Mouse (Mus musculus): ENCODE data around the gene Samd10. TPM values are rescaled to one million over a fixed set of nuclear protein-coding genes. Genes with fewer than 3 reads are reported as not detected.
A peak's percentile ranks its signal among the peaks of the same experiment; 100 is the strongest.

Samd10 gene
- polyA plus RNA-seq, 1 experiment from 2014 or later: 22.4 TPM

- in situ Hi-C loops (cut with MboI; ENCODE audit: low pct_unique_long_range_greater_than_20kb): loop anchor here (25.0 kb wide), 1 partner anchor 1381 kb away; no protein-coding TSS in a partner anchor
- TF ChIP-seq CTCF (IDR thresholded peaks at IDR 0.05): no peak
- CTCF ChIA-PET: no interaction called here
These were observed 6.0 kb downstream of the Samd10 start for GRCm38 (mm10) chr2:181593042-181593421.

GRCm38 (mm10) chr2:181592231-181593041 lies 6.6 kb downstream of the Samd10 start, which contains the start of gene Zfp512b:
TSS of gene Zfp512b (minus strand) at chr2:181592803.
- DNase-seq (ENCODE audit: low read depth, low spot score) (no peak), ATAC-seq (peak; percentile 57)
- TF ChIP-seq CTCF (IDR thresholded peaks at IDR 0.05): no peak
- H3K27me3 ChIP-seq: no peaks in the 10 kb centered on the region
- CTCF ChIA-PET: interaction anchor here (1.4 kb wide), 1 partner anchor 70 kb away, joined by 5 read pairs; no protein-coding TSS in a partner anchor
- in situ Hi-C loops (cut with MboI; ENCODE audit: low pct_unique_long_range_greater_than_20kb): loop anchor here (25.0 kb wide), 1 partner anchor 1380 kb away; no protein-coding TSS in a partner anchor
- POLR2A ChIA-PET: interaction anchor here (1.0 to 1.1 kb wide), 2 partner anchors 9 to 10 kb away, joined by 3 to 4 read pairs; no protein-coding TSS in a partner anchor

More at GRCm38 (mm10) chr2:181593042-181593421, 6.0 kb downstream of the Samd10 start:
- ATAC-seq (peak; percentile 7), DNase-seq (ENCODE audit: low read depth, low spot score) (no peak)
- POLR2A ChIA-PET: no interaction called here
- H3K27me3 ChIP-seq: no peaks in the 10 kb centered on the region

GRCm38 (mm10) chr2:181591528-181592085 lies 7.4 kb downstream of the Samd10 start, which contains the start of gene Prpf6:
TSS of gene Prpf6 (plus strand) at chr2:181591868.
- TF ChIP-seq CTCF (IDR thresholded peaks at IDR 0.05): no peak
- CTCF ChIA-PET: interaction anchor here (0.8 to 1.4 kb wide), 2 partner anchors 10 to 69 kb away, joined by 4 to 5 read pairs; no protein-coding TSS in a partner anchor
- DNase-seq (ENCODE audit: low read depth, low spot score) (no peak), ATAC-seq (no peak)
- no peaks in the 10 kb centered on the region for H3K27me3 ChIP-seq
- POLR2A ChIA-PET: interaction anchor here (1.0 to 1.1 kb wide), 2 partner anchors 8 to 9 kb away, joined by 3 to 4 read pairs; no protein-coding TSS in a partner anchor
- in situ Hi-C loops (cut with MboI; ENCODE audit: low pct_unique_long_range_greater_than_20kb): loop anchor here (25.0 kb wide), 1 partner anchor 1379 kb away; no protein-coding TSS in a partner anchor

GRCm38 (mm10) chr2:181590471-181590870 lies 8.5 kb downstream of the Samd10 start:
- no peak for ATAC-seq
- in situ Hi-C loops (cut with MboI; ENCODE audit: low pct_unique_long_range_greater_than_20kb): loop anchor here (25.0 kb wide), 1 partner anchor 1378 kb away; no protein-coding TSS in a partner anchor
- CTCF ChIA-PET: interaction anchor here (0.7 to 0.8 kb wide), 2 partner anchors 9 to 71 kb away, joined by 3 to 4 read pairs; partner anchors contain the start of gene Dnajc5

GRCm38 (mm10) chr2:181589732-181590105 lies 9.3 kb downstream of the Samd10 start:
- no peak for TF ChIP-seq CTCF (IDR thresholded peaks at IDR 0.05)
- no peak for DNase-seq (ENCODE audit: low read depth, low spot score)
- no peak for ATAC-seq
- in situ Hi-C loops (cut with MboI; ENCODE audit: low pct_unique_long_range_greater_than_20kb): loop anchor here (25.0 kb wide), 1 partner anchor 1377 kb away; no protein-coding TSS in a partner anchor
- ChIA-PET CTCF (interaction anchor here (0.7 kb wide), 1 partner anchor 70 kb away, joined by 3 read pairs; the partner anchor contains the start of gene Dnajc5), POLR2A (no interaction called here)
- H3K27me3 ChIP-seq: no peaks in the 10 kb centered on the region

More at GRCm38 (mm10) chr2:181590471-181590870, 8.5 kb downstream of the Samd10 start:
- POLR2A ChIA-PET: interaction anchor here (0.8 kb wide), 1 partner anchor 10 kb away, joined by 4 read pairs; no protein-coding TSS in a partner anchor
- TF ChIP-seq CTCF (IDR thresholded peaks at IDR 0.05): no peak
- no peak for DNase-seq (ENCODE audit: low read depth, low spot score)
- H3K27me3 ChIP-seq: no peaks in the 10 kb centered on the region

GRCm38 (mm10) chr2:181589011-181589731 lies 9.8 kb downstream of the Samd10 start:
- no peak for ATAC-seq
- in situ Hi-C loops (cut with MboI; ENCODE audit: low pct_unique_long_range_greater_than_20kb): loop anchor here (25.0 kb wide), 1 partner anchor 1377 kb away; no protein-coding TSS in a partner anchor
- H3K27me3 ChIP-seq: no peaks in the 10 kb centered on the region
- no peak for DNase-seq (ENCODE audit: low read depth, low spot score)
- TF ChIP-seq CTCF (IDR thresholded peaks at IDR 0.05): no peak
- ChIA-PET CTCF (no interaction called here), POLR2A (no interaction called here)

GRCm38 (mm10) chr2:181588229-181588780 lies 10.7 kb downstream of the Samd10 start:
- ATAC-seq (no peak), DNase-seq (ENCODE audit: low read depth, low spot score) (no peak)
- in situ Hi-C loops (cut with MboI; ENCODE audit: low pct_unique_long_range_greater_than_20kb): loop anchor here (25.0 kb wide), 1 partner anchor 1376 kb away; no protein-coding TSS in a partner anchor
- no peak for TF ChIP-seq CTCF (IDR thresholded peaks at IDR 0.05)
- ChIA-PET POLR2A (no interaction called here), CTCF (no interaction called here)
- no peaks in the 10 kb centered on the region for H3K27me3 ChIP-seq

GRCm38 (mm10) chr2:181587796-181588195 lies 11.2 kb downstream of the Samd10 start:
- DNase-seq (ENCODE audit: low read depth, low spot score) (no peak), ATAC-seq (no peak)
- no peak for TF ChIP-seq CTCF (IDR thresholded peaks at IDR 0.05)
- H3K27me3 ChIP-seq: no peaks in the 10 kb centered on the region
- in situ Hi-C loops (cut with MboI; ENCODE audit: low pct_unique_long_range_greater_than_20kb): loop anchor here (25.0 kb wide), 1 partner anchor 1375 kb away; no protein-coding TSS in a partner anchor
- CTCF ChIA-PET: no interaction called here
- POLR2A ChIA-PET: no interaction called here

- H3K27me3 ChIP-seq: no peaks in the 10 kb centered on the region
- DNase-seq (ENCODE audit: low read depth, low spot score): no peak
- ChIA-PET CTCF (no interaction called here), POLR2A (no interaction called here)
- TF ChIP-seq CTCF (IDR thresholded peaks at IDR 0.05): no peak
- no peak for ATAC-seq
- in situ Hi-C loops (cut with MboI; ENCODE audit: low pct_unique_long_range_greater_than_20kb): loop anchor here (25.0 kb wide), 1 partner anchor 1374 kb away; no protein-coding TSS in a partner anchor
These were observed 12.9 kb downstream of the Samd10 start for GRCm38 (mm10) chr2:181586124-181586523.

Data from Patski (cell line).